Mouse (Mus musculus) retina, postnatal 1 day (tissue): Measurements from ENCODE around the gene Fezf2.

ENCODE experiments used
- DNase-seq: peaks from one replicate; pipeline ENCODE4 v3.0.0-alpha.2; 2012

Gene Fezf2

GRCm38 (mm10) chr14:12342458-12343131 lies 5.4 kb downstream of the Fezf2 start:
- peak; percentile 80 for DNase-seq

- peak; percentile 66 for DNase-seq
Observed at GRCm38 (mm10) chr14:12341789-12342457, 6.1 kb downstream of the Fezf2 start.

GRCm38 (mm10) chr14:12341075-12341788 lies 6.8 kb downstream of the Fezf2 start:
- DNase-seq: peak; percentile 93

GRCm38 (mm10) chr14:12340238-12341074 lies 7.5 kb downstream of the Fezf2 start:
- DNase-seq: peak; percentile 54

GRCm38 (mm10) chr14:12338811-12339565 lies 9.0 kb downstream of the Fezf2 start:
- peak; percentile 39 for DNase-seq

GRCm38 (mm10) chr14:12337998-12338809 lies 9.8 kb downstream of the Fezf2 start:
- DNase-seq: peak; percentile 98

GRCm38 (mm10) chr14:12337421-12337997 lies 10.5 kb downstream of the Fezf2 start:
- peak; percentile 97 for DNase-seq

- DNase-seq: peak; percentile 39
Observed at GRCm38 (mm10) chr14:12334925-12335324, 13.1 kb downstream of the Fezf2 start.

GRCm38 (mm10) chr14:12333622-12334021 lies 14.4 kb downstream of the Fezf2 start:
- DNase-seq: no peak

GRCm38 (mm10) chr14:12303106-12303505 lies 44.9 kb downstream of the Fezf2 start:
- no peak for DNase-seq

GRCm38 (mm10) chr14:12300677-12301076 lies 47.3 kb downstream of the Fezf2 start:
- DNase-seq: peak; percentile 37

- no peak for DNase-seq
Observed at GRCm38 (mm10) chr14:12300275-12300674, 47.7 kb downstream of the Fezf2 start.

- peak; percentile 47 for DNase-seq
Observed at GRCm38 (mm10) chr14:12299654-12300053, 48.3 kb downstream of the Fezf2 start.

GRCm38 (mm10) chr14:12299171-12299570 lies 48.8 kb downstream of the Fezf2 start:
- DNase-seq: no peak

- no peak for DNase-seq
Observed at GRCm38 (mm10) chr14:12296391-12296790, 51.6 kb downstream of the Fezf2 start.
